Mouse (Mus musculus): ENCODE measurements around the gene Abcc1. TPM values are rescaled to one million over a fixed set of nuclear protein-coding genes. Genes with fewer than 3 reads are reported as not detected.

Gene Abcc1
- polyA plus RNA-seq, 1 experiment from 2014 or later, result 10.3 TPM

GRCm38 (mm10) chr16:14360931-14361330, 427 bp upstream of the Abcc1 start:
- H3K27me3 ChIP-seq, result no peaks in the 10 kb centered on the region
- WGBS, result 3% methylated on average over 7 of the region's 7 CpGs
- peak; percentile 32 for ATAC-seq (ENCODE audit: low FRiP score)
- H3K4me3 ChIP-seq (replicated peaks), result peak overlapping the region; percentile 80
- peak overlapping the region; percentile 89 for H3K4me2 ChIP-seq
- H3K4me1 ChIP-seq, result peaks cover 9% of the 10 kb centered on the region
- peak overlapping the region; percentile 84 for H3K9ac ChIP-seq
- no peaks in the 10 kb centered on the region for H3K9me3 ChIP-seq
- H3K36me3 ChIP-seq (replicated peaks), result no peaks in the 10 kb centered on the region
- H3K27ac ChIP-seq, result no peak overlapping the region

- Histone ChIP-seq H3K27ac (no peak overlapping the region), H3K36me3 (replicated peaks) (no peaks in the 10 kb centered on the region), H3K9ac (peak overlapping the region; percentile 84), H3K4me3 (replicated peaks) (peak overlapping the region; percentile 80), H3K9me3 (no peaks in the 10 kb centered on the region), H3K4me1 (peaks cover 9% of the 10 kb centered on the region), H3K27me3 (no peaks in the 10 kb centered on the region), H3K4me2 (peak overlapping the region; percentile 89)
- ATAC-seq (ENCODE audit: low FRiP score), result no peak
- 24% methylated on average over 7 of the region's 7 CpGs for WGBS
Observed at GRCm38 (mm10) chr16:14362099-14362820, 902 bp downstream of the Abcc1 start.

- no peak overlapping the region for H3K4me3 ChIP-seq (replicated peaks)
- no peak for ATAC-seq (ENCODE audit: low FRiP score)
- peaks cover 9% of the 10 kb centered on the region for H3K4me1 ChIP-seq
- H3K36me3 ChIP-seq (replicated peaks), result no peaks in the 10 kb centered on the region
- 91% methylated on average over 3 of the region's 3 CpGs for WGBS
- no peak overlapping the region for H3K4me2 ChIP-seq
- no peak overlapping the region for H3K27ac ChIP-seq
- H3K27me3 ChIP-seq, result no peaks in the 10 kb centered on the region
- H3K9ac ChIP-seq, result no peak overlapping the region
- H3K9me3 ChIP-seq, result no peaks in the 10 kb centered on the region
Observed at GRCm38 (mm10) chr16:14363496-14363895, 2.1 kb downstream of the Abcc1 start.

GRCm38 (mm10) chr16:14364066-14364465, 2.7 kb downstream of the Abcc1 start:
- H3K4me1 ChIP-seq, result peaks cover 9% of the 10 kb centered on the region
- H3K9ac ChIP-seq, result no peak overlapping the region
- ATAC-seq (ENCODE audit: low FRiP score), result no peak
- no peak overlapping the region for H3K4me3 ChIP-seq (replicated peaks)
- H3K9me3 ChIP-seq, result no peaks in the 10 kb centered on the region
- H3K4me2 ChIP-seq, result no peak overlapping the region
- no peak overlapping the region for H3K27ac ChIP-seq
- no peaks in the 10 kb centered on the region for H3K27me3 ChIP-seq
- H3K36me3 ChIP-seq (replicated peaks), result no peaks in the 10 kb centered on the region
- 93% methylated on average over 6 of the region's 6 CpGs for WGBS

DNA sequence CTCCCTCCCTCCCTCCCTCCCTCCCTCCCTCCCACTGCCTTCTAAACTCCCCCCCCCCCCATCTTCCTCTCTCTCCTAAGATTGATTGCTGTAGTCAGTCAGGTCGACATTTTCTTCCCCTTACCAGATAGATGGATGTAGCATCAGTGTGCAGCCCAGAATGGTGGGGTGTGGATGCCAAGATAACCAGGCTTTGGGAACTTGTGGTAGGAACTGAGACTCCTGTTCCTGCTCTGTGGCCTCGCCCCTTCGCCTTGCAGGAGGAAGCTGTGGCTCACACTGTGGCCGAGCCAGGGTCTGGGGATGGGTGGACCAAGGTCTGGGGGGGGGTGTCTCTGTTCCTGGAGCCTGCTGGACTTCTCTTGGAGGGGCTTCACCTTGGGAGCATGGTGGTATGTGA, 4.1 kb downstream of the Abcc1 start:
- no peak for ATAC-seq (ENCODE audit: low FRiP score)

DNA sequence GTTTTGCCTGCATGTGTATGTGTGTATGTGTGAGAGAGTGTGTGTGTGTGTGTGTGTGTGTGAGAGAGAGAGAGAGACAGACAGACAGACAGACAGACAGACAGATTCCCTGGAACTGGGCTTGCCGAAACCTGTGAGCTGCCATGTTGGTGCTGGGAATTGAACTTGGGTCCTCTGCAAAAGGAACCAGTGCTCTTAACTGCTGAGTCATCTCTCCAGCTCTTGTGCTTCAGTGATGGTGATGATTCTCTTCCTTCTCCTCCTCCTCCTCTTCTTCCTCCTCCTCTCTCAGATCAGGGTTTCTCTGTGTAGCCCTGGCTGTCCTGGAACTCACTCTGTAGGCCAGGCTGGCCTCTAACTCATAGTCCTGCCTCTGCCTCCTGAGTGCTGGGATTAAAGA, 4.7 kb downstream of the Abcc1 start:
- no peak overlapping the region for H3K4me3 ChIP-seq (replicated peaks)
- no peaks in the 10 kb centered on the region for H3K36me3 ChIP-seq (replicated peaks)
- H3K27ac ChIP-seq, result no peak overlapping the region
- no peak overlapping the region for H3K9ac ChIP-seq
- peaks cover 9% of the 10 kb centered on the region for H3K4me1 ChIP-seq
- H3K27me3 ChIP-seq, result no peaks in the 10 kb centered on the region
- ATAC-seq (ENCODE audit: low FRiP score), result no peak
- no peaks in the 10 kb centered on the region for H3K9me3 ChIP-seq
- no CpG with 5 or more reads among the region's 1 CpGs for WGBS
- H3K4me2 ChIP-seq, result no peak overlapping the region

More for the DNA sequence above, 4.1 kb downstream of the Abcc1 start:
- H3K27ac ChIP-seq, result no peak overlapping the region
- no peaks in the 10 kb centered on the region for H3K36me3 ChIP-seq (replicated peaks)
- H3K4me2 ChIP-seq, result no peak overlapping the region
- no peak overlapping the region for H3K4me3 ChIP-seq (replicated peaks)
- H3K9ac ChIP-seq, result no peak overlapping the region
- H3K27me3 ChIP-seq, result no peaks in the 10 kb centered on the region
- H3K9me3 ChIP-seq, result no peaks in the 10 kb centered on the region
- H3K4me1 ChIP-seq, result peaks cover 9% of the 10 kb centered on the region
- WGBS, result 91% methylated on average over 4 of the region's 4 CpGs

GRCm38 (mm10) chr16:14371367-14371766, 10.0 kb downstream of the Abcc1 start:
- Histone ChIP-seq H3K9me3 (no peaks in the 10 kb centered on the region), H3K9ac (no peak overlapping the region), H3K4me2 (no peak overlapping the region), H3K36me3 (replicated peaks) (no peaks in the 10 kb centered on the region), H3K27ac (no peak overlapping the region), H3K4me1 (no peaks in the 10 kb centered on the region; the same call in 1 of the 2 replicates), H3K27me3 (no peaks in the 10 kb centered on the region), H3K4me3 (replicated peaks) (no peak overlapping the region)
- WGBS, result 95% methylated on average over 1 of the region's 1 CpGs
- no peak for ATAC-seq (ENCODE audit: low FRiP score)

GRCm38 (mm10) chr16:14372382-14372781, 11.0 kb downstream of the Abcc1 start:
- H3K4me1 ChIP-seq, result no peaks in the 10 kb centered on the region; the same call in 1 of the 2 replicates
- ATAC-seq (ENCODE audit: low FRiP score), result no peak
- H3K4me2 ChIP-seq, result no peak overlapping the region
- H3K9me3 ChIP-seq, result no peaks in the 10 kb centered on the region
- H3K36me3 ChIP-seq (replicated peaks), result no peaks in the 10 kb centered on the region
- H3K27me3 ChIP-seq, result no peaks in the 10 kb centered on the region
- H3K4me3 ChIP-seq (replicated peaks), result no peak overlapping the region
- WGBS, result 97% methylated on average over 1 of the region's 1 CpGs
- no peak overlapping the region for H3K9ac ChIP-seq
- H3K27ac ChIP-seq, result no peak overlapping the region

DNA sequence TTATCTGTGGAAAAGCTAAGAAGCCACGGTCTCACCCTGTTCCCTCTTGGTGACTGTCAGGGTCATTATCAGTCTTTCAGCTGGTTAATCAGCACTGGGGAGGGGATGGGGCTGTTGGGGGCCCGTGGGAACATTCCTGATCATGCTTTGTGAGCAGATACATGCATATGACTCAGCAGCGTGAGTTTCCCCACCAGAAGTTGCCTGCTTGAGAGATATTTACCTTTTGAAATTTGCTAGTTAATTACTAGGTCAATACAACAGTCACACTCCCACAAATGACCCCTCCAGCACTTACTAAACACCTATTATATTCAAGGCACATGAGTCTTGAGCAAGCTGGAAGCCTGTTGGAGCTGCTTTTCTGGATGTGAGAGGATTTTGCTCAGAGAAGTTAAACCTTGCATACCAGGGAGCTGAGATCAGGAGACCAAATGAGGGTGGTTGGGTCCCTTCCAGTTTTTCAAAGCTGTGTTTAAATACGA, 11.5 kb downstream of the Abcc1 start:
- WGBS, result 66% methylated on average over 4 of the region's 4 CpGs
- Histone ChIP-seq H3K9me3 (no peaks in the 10 kb centered on the region), H3K27ac (no peak overlapping the region), H3K4me3 (replicated peaks) (no peak overlapping the region), H3K4me2 (no peak overlapping the region), H3K4me1 (no peaks in the 10 kb centered on the region; the same call in 1 of the 2 replicates), H3K36me3 (replicated peaks) (no peaks in the 10 kb centered on the region), H3K9ac (no peak overlapping the region), H3K27me3 (no peaks in the 10 kb centered on the region)
- no peak for ATAC-seq (ENCODE audit: low FRiP score)

DNA sequence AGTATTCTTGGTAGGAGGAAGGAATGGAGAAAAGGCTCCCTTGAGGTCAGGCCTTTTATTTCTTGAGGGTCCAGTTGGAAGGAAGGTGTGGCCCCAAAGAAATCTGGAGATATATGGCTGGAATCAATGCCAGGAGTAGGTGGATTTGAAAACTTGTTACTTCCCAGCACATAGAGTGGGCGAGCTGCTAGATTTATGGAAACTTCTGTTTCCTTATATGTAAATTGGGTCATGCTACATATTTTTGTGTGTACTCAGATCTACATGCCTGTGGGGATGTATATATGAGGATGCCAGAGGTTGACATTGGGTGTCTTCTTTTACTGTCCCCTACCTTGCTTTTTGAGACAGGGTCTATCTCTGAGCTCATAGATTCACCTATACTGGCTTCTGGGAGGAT, 14.6 kb downstream of the Abcc1 start:
- Histone ChIP-seq H3K27ac (no peak overlapping the region), H3K27me3 (no peaks in the 10 kb centered on the region), H3K4me3 (replicated peaks) (no peak overlapping the region), H3K4me2 (no peak overlapping the region), H3K36me3 (replicated peaks) (no peaks in the 10 kb centered on the region), H3K9me3 (no peaks in the 10 kb centered on the region), H3K4me1 (no peaks in the 10 kb centered on the region; the same call in 1 of the 2 replicates), H3K9ac (no peak overlapping the region)
- no peak for ATAC-seq (ENCODE audit: low FRiP score)
- WGBS, result 94% methylated on average over 1 of the region's 1 CpGs

DNA sequence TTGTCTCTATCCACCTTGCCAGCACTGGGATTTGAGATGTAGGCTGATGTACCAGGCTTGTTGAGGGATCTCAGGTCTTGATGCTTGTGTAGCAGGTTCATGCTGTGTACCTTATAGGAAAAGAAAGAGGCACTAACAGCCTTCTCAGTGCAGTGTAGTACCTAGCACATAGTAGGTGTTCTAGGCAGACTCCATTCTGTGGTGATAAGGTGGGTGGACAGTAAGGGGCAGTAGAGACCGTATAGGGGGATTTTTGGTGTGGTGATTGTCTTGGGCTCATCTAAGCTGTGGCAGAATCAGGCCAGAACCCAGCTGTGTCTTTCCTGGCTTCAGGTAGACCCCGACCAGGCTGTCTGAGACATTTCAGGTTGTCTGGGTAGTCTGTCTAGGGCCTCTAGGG, 15.0 kb downstream of the Abcc1 start:
- Histone ChIP-seq H3K27me3 (no peaks in the 10 kb centered on the region), H3K4me2 (no peak overlapping the region), H3K36me3 (replicated peaks) (no peaks in the 10 kb centered on the region), H3K4me1 (no peaks in the 10 kb centered on the region; the same call in 1 of the 2 replicates), H3K27ac (no peak overlapping the region), H3K9me3 (no peaks in the 10 kb centered on the region), H3K4me3 (replicated peaks) (no peak overlapping the region), H3K9ac (no peak overlapping the region)
- 74% methylated on average over 2 of the region's 2 CpGs for WGBS
- ATAC-seq (ENCODE audit: low FRiP score), result no peak

- Histone ChIP-seq H3K9me3 (no peaks in the 10 kb centered on the region), H3K4me1 (no peaks in the 10 kb centered on the region), H3K4me3 (replicated peaks) (no peak overlapping the region), H3K4me2 (no peak overlapping the region), H3K9ac (no peak overlapping the region), H3K36me3 (replicated peaks) (no peaks in the 10 kb centered on the region), H3K27ac (no peak overlapping the region), H3K27me3 (no peaks in the 10 kb centered on the region)
- WGBS, result 100% methylated on average over 2 of the region's 2 CpGs
- ATAC-seq (ENCODE audit: low FRiP score), result no peak
Observed at GRCm38 (mm10) chr16:14377321-14377720, 16.0 kb downstream of the Abcc1 start.

DNA sequence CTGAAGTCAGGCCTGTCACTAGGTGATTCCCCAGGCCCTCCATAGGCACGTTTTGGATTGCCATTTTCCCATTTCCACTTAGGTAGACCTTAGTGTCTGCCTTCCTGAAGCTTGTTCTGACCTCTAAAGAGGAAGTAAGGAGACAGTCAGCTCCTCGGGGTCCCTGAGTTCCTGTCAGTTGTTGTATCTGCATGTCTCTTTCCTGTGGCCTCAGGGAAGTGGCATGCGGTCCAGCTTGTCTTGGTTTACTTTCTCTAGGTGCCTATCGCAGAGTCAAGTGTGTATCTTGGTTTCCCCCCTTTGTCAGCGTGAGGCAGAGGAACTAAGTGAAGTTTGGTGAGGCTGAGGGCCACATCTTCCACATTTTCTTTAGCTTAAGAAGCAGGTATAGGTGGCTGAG, 17.3 kb downstream of the Abcc1 start:
- Histone ChIP-seq H3K36me3 (replicated peaks) (no peaks in the 10 kb centered on the region), H3K4me2 (no peak overlapping the region), H3K4me1 (no peaks in the 10 kb centered on the region), H3K9ac (no peak overlapping the region), H3K4me3 (replicated peaks) (no peak overlapping the region), H3K27me3 (no peaks in the 10 kb centered on the region), H3K9me3 (no peaks in the 10 kb centered on the region), H3K27ac (no peak overlapping the region)
- WGBS, result 88% methylated on average over 5 of the region's 5 CpGs
- no peak for ATAC-seq (ENCODE audit: low FRiP score)

Measured in forebrain, embryonic 12.5 days (tissue).